Mouse (Mus musculus): ENCODE measurements around the gene H2-T24.

GRCm38 (mm10) chr17:36000349-36000748 lies 20.0 kb downstream of the H2-T24 start:
- TF ChIP-seq CTCF (IDR thresholded peaks at IDR 0.05; ENCODE audit: low read depth) (no peak), EP300 (optimal IDR thresholded peaks at IDR 0.05) (no peak)

All from stomach, postnatal 0 days (tissue).